Mouse (Mus musculus) kidney, postnatal 4 days (tissue): ENCODE measurements at regions not wholly inside any gene's neighbourhood (a gene's known extent, or its start where the extent isn't known, plus 50 kb on each side); places are given as distances from the start of the nearest gene placed in this dataset.

ENCODE experiments used
- DNase-seq, 2 experiments: peaks; one replicate each; pipeline ENCODE4 v3.0.0; 2021; ENCODE audit warnings: mixed read lengths in 2 of 2

- DNase-seq: peak; percentile 55 to 65
Observed at GRCm38 (mm10) chr12:22156467-22157037, 739.1 kb upstream of the Ywhaq start.

DNA sequence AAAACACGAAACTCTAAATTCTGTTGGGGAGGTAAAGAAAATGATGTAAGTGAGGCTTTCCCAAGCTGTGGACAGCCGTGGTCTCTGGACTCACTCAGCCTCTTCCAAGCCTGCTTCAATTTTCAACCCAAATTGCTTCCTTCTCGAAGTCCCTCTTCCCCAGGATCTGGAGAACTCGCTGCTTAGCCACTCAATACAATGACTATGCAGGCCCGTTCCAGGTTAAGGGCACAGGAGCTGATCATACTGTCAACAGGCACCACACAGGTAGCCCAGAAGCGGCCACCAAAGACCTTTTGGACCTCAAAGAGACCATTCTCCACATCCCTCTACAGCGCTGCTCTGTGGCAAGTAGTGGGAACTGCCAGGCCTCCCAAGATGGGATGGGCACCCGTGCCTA, 737.9 kb upstream of the Ywhaq start:
- peak in 1 of 2 experiments; percentile 1 for DNase-seq
